In the genomic region with DNA sequence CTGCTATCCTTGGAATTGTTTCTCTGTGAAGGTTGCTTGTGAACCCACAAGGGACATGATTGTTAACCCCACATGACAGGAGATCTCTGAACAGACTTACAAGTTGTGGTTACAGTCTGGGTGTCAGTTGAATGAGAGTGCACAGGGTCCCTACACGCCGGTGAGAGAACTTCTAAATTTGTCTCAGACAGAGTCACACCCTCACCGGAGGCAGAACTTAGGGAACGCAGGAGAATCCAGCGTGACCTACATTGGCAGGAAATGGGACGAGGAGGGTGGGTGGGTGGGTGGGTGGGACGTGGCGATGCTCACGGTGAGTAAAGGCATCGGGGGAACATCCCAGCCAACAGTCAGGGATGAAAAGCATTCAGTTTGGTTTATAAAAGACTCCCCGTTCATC, we compare ENCODE assay signal across 12 mouse cellular contexts.
"Had no signal": no experiment of that assay in that cellular context is flagged by ENCODE, and none has a peak within 500 bp of the region (broad histone marks: within the 10 kb centered on the region; RNA-seq: fewer than 3 reads in every experiment).

No protein-coding gene starts in this region.

- H3K36me3 ChIP-seq: limb, embryonic 15.5 days; liver, embryonic 13.5 days; midbrain, embryonic 10.5 days; neural tube, embryonic 12.5 days had no signal

- ATAC-seq: hindbrain, postnatal 0 days had no signal

- H3K9me3 ChIP-seq: limb, embryonic 15.5 days; liver, embryonic 13.5 days; midbrain, embryonic 10.5 days; neural tube, embryonic 12.5 days had no signal

- H3K4me3 ChIP-seq: limb, embryonic 15.5 days; liver, embryonic 13.5 days; midbrain, embryonic 10.5 days; neural tube, embryonic 12.5 days had no signal

- H3K4me2 ChIP-seq: limb, embryonic 15.5 days; liver, embryonic 13.5 days; neural tube, embryonic 12.5 days had no signal

- H3K9ac ChIP-seq: limb, embryonic 15.5 days; liver, embryonic 13.5 days; neural tube, embryonic 12.5 days had no signal

- H3K27ac ChIP-seq: hindbrain, postnatal 0 days; limb, embryonic 15.5 days; liver, embryonic 13.5 days; midbrain, embryonic 10.5 days; neural tube, embryonic 12.5 days had no signal

- H3K27me3 ChIP-seq: limb, embryonic 15.5 days; liver, embryonic 13.5 days; neural tube, embryonic 12.5 days had no signal

- DNase-seq: kidney, adult 11 months; kidney, postnatal 14 days; layer of hippocampus, adult 9-11 months; layer of hippocampus, postnatal 36 days; liver, embryonic 13.5 days; lung, adult 18-20 months; midbrain, embryonic 14.5 days; thymus, postnatal 14 days had no signal
